Mouse (Mus musculus): ENCODE results near the gene Nkx2-3. TPM values are rescaled to one million over a fixed set of nuclear protein-coding genes. Genes with fewer than 3 reads are reported as not detected.
A peak's percentile ranks its signal among the peaks of the same experiment; 100 is the strongest.

The Nkx2-3 gene
- polyA plus RNA-seq, 1 experiment from 2014 or later: 1.2 TPM

GRCm38 (mm10) chr19:43615571-43616414 is 3.7 kb downstream of the Nkx2-3 start:
- H3K9ac ChIP-seq: no peak overlapping the region
- 3% methylated on average over 34 of the region's 34 CpGs for WGBS (ENCODE audit: insufficient replicate concordance)
- peak overlapping the region; percentile 57 for H3K4me2 ChIP-seq
- peak overlapping the region; percentile 41 for H3K4me3 ChIP-seq
- no peaks in the 10 kb centered on the region for H3K36me3 ChIP-seq
- no peak overlapping the region for H3K27ac ChIP-seq
- H3K4me1 ChIP-seq: peaks cover 37% of the 10 kb centered on the region
- peaks cover 100% of the 10 kb centered on the region for H3K27me3 ChIP-seq (replicated peaks)
- no peak for ATAC-seq
- no peaks in the 10 kb centered on the region for H3K9me3 ChIP-seq (replicated peaks)

DNA sequence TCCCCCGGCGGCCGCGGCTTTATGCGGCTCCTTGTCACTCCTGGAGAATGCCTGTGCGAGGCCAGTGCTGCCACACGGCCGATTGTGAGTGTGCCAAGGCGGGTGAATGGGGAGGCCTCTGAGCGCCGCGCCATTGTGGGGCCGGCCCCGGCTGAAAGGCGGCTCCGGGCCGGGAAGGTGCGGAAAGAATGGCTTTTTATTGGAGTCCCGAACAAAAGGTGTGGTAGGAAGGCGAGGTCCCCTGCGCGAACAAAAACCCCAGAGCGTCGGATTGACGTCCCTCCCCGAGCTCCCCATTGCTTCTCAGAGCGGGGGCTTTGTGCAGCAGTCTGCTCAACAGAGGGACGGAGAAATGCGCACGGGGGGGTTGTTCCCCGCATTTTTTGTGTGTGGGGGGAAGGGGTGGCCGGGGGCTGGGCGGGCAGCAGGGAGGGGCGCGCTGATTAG is 4.3 kb downstream of the Nkx2-3 start:
- H3K27me3 ChIP-seq (replicated peaks): peaks cover 100% of the 10 kb centered on the region
- peak overlapping the region; percentile 57 for H3K4me2 ChIP-seq
- H3K27ac ChIP-seq: no peak overlapping the region
- under 1% methylated on average over 35 of the region's 35 CpGs for whole genome bisulfite sequencing (ENCODE audit: insufficient replicate concordance)
- no peak for ATAC-seq
- no peaks in the 10 kb centered on the region for H3K36me3 ChIP-seq
- peak overlapping the region; percentile 41; the same call in 1 of the 2 replicates for H3K4me3 ChIP-seq
- H3K9ac ChIP-seq: no peak overlapping the region
- no peaks in the 10 kb centered on the region for H3K9me3 ChIP-seq (replicated peaks)
- H3K4me1 ChIP-seq: peaks cover 37% of the 10 kb centered on the region

DNA sequence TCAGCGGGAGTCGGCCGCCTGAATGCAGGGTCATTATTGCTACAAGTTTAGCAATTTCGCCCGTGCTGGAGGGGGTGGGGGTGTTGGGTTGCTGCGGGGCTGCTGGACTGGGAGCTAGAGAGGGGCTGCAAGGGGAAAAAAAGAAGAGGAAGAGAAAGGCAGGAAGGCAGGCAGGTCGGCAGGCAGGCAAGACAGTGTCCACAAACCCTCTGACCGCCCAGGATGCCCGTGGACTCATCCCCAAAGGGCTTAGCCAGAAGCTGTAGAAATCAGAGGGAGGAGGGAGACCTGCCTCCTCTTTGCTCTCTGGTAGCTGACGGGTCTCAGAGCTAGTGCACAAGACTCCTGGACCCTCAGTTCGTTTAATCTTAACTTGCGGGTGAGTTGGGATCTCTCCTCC is 4.8 kb downstream of the Nkx2-3 start:
- H3K9me3 ChIP-seq (replicated peaks): no peaks in the 10 kb centered on the region
- peak overlapping the region; percentile 57 for H3K4me2 ChIP-seq
- 6% methylated on average over 12 of the region's 12 CpGs for WGBS (ENCODE audit: insufficient replicate concordance)
- H3K4me1 ChIP-seq: peaks cover 34% of the 10 kb centered on the region
- H3K27ac ChIP-seq: no peak overlapping the region
- ATAC-seq: no peak
- H3K27me3 ChIP-seq (replicated peaks): peaks cover 100% of the 10 kb centered on the region
- H3K36me3 ChIP-seq: no peaks in the 10 kb centered on the region
- no peak overlapping the region for H3K9ac ChIP-seq
- no peak overlapping the region for H3K4me3 ChIP-seq

DNA sequence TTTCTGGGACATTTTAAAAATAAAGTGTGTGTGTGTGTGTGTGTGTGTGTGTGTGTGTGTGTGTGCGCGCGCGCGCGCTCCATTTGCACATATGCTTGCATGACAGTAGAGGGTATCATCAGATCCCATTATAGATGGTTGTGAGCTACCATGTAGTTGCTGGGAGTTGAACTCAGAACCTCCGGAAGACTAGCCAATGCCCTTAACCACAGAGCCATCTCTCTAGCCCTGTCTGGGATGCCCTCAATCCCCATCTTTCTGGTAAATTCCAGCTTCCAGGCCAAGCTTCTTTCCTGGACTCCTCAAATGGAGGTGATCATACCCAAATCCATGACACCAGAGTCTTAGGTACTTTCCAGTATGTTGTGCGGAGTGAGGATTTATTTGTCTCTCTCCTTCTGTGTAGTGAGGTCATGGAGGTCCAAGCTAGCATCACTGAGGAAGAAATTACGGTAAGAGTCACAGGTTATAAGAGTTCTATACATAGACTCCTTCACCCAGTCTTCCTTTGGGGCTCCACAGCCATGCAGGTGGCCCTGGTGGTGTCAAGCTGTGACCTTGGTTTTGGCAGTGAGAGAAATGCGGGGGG is 5.7 kb downstream of the Nkx2-3 start:
- peaks cover 24% of the 10 kb centered on the region for H3K4me1 ChIP-seq
- H3K27me3 ChIP-seq (replicated peaks): peaks cover 100% of the 10 kb centered on the region
- no peak for ATAC-seq
- no peaks in the 10 kb centered on the region for H3K36me3 ChIP-seq
- H3K4me3 ChIP-seq: no peak overlapping the region
- no peak overlapping the region for H3K27ac ChIP-seq
- no peak overlapping the region for H3K4me2 ChIP-seq
- WGBS (ENCODE audit: insufficient replicate concordance): 51% methylated on average over 10 of the region's 10 CpGs
- H3K9me3 ChIP-seq (replicated peaks): no peaks in the 10 kb centered on the region
- H3K9ac ChIP-seq: no peak overlapping the region

- Histone ChIP-seq H3K4me2 (no peak overlapping the region), H3K9ac (no peak overlapping the region), H3K36me3 (no peaks in the 10 kb centered on the region), H3K4me1 (peaks cover 24% of the 10 kb centered on the region), H3K9me3 (replicated peaks) (no peaks in the 10 kb centered on the region), H3K27me3 (replicated peaks) (peaks cover 100% of the 10 kb centered on the region), H3K27ac (no peak overlapping the region), H3K4me3 (no peak overlapping the region)
- WGBS (ENCODE audit: insufficient replicate concordance): 7% methylated on average over 5 of the region's 5 CpGs
- no peak for ATAC-seq
These were observed 6.4 kb downstream of the Nkx2-3 start for GRCm38 (mm10) chr19:43618505-43619030.

DNA sequence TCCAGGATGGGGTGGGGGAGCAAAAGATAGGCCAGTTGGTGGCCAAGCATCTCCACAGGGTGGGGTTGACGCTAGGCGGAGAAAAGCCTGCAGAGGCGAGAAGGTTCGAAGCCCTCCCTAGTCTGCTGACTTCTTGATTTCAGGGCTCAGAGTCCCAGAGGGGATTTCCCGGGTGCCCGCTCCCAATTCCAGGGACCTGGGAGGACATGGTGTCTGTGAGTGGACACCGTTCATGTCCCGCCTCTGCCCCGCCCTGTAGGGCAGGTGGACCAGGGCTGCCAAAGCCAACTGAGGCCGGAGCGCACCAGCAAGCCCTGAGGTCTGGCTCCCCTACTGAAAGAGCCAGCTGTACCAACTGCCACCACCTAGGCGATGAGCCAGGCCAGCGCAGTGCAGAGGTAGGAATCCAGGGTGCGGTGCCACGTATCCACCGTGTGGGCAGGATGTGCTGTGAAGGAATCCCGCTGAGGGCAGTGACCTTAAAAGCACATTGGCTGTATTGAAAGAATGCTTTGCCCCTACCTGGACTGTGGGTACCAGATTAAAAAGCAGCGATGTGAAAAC is 7.9 kb downstream of the Nkx2-3 start:
- H3K9me3 ChIP-seq (replicated peaks): no peaks in the 10 kb centered on the region
- WGBS (ENCODE audit: insufficient replicate concordance): 11% methylated on average over 18 of the region's 18 CpGs
- no peak overlapping the region for H3K27ac ChIP-seq
- no peak for ATAC-seq
- no peak overlapping the region for H3K4me3 ChIP-seq
- H3K36me3 ChIP-seq: no peaks in the 10 kb centered on the region
- peaks cover 13% of the 10 kb centered on the region for H3K4me1 ChIP-seq
- peaks cover 99% of the 10 kb centered on the region for H3K27me3 ChIP-seq (replicated peaks)
- H3K9ac ChIP-seq: no peak overlapping the region
- no peak overlapping the region for H3K4me2 ChIP-seq

DNA sequence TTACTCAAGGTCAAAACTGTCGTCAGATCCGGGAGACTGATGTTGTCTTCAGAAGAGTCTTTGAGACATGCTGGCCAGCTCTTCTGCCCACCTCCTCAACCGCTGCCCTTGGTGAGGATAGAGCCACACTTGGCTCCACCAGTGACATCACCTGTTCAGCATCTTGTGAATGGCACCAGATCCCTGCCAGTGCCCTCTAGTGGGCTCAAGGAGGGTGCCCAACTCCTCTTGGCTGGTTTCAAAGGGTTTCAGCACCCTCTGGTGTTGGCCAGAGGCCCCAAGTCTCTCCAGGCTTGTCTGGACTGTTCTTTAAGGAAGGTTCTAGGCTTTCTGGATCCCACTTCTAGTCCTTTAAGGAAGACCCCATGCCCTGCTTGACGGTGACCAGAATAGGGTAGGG is 11.8 kb downstream of the Nkx2-3 start:
- Histone ChIP-seq H3K9me3 (replicated peaks) (no peaks in the 10 kb centered on the region), H3K4me2 (no peak overlapping the region), H3K27ac (no peak overlapping the region), H3K4me3 (no peak overlapping the region), H3K27me3 (replicated peaks) (peaks cover 78% of the 10 kb centered on the region), H3K4me1 (no peaks in the 10 kb centered on the region), H3K36me3 (no peaks in the 10 kb centered on the region), H3K9ac (no peak overlapping the region)
- no peak for ATAC-seq
- WGBS (ENCODE audit: insufficient replicate concordance): 35% methylated on average over 4 of the region's 4 CpGs

- H3K9ac ChIP-seq: no peak overlapping the region
- no peaks in the 10 kb centered on the region for H3K9me3 ChIP-seq (replicated peaks)
- H3K4me3 ChIP-seq: no peak overlapping the region
- H3K4me1 ChIP-seq: 0 out of 2 replicates have a peak, but pooled peaks cover 7% of the 10 kb centered on the region
- H3K27ac ChIP-seq: no peak overlapping the region
- no peak overlapping the region for H3K4me2 ChIP-seq
- peaks cover 60% of the 10 kb centered on the region for H3K27me3 ChIP-seq (replicated peaks)
- WGBS (ENCODE audit: insufficient replicate concordance): 48% methylated on average over 3 of the region's 3 CpGs
- H3K36me3 ChIP-seq: no peaks in the 10 kb centered on the region
- no peak for ATAC-seq
These were observed 14.0 kb downstream of the Nkx2-3 start for GRCm38 (mm10) chr19:43626160-43626559.

- H3K27ac ChIP-seq: no peak overlapping the region
- H3K9ac ChIP-seq: no peak overlapping the region
- no peaks in the 10 kb centered on the region for H3K9me3 ChIP-seq (replicated peaks)
- H3K4me1 ChIP-seq: 0 out of 2 replicates have a peak, but pooled peaks cover 9% of the 10 kb centered on the region
- ATAC-seq: no peak
- H3K27me3 ChIP-seq (replicated peaks): peaks cover 48% of the 10 kb centered on the region
- no peak overlapping the region for H3K4me2 ChIP-seq
- no peak overlapping the region for H3K4me3 ChIP-seq
- no peaks in the 10 kb centered on the region for H3K36me3 ChIP-seq
- WGBS (ENCODE audit: insufficient replicate concordance): 74% methylated on average over 3 of the region's 3 CpGs
These were observed 15.2 kb downstream of the Nkx2-3 start for GRCm38 (mm10) chr19:43627345-43627744.

GRCm38 (mm10) chr19:43629088-43629487 is 17.0 kb downstream of the Nkx2-3 start:
- no peak overlapping the region for H3K9ac ChIP-seq
- H3K4me1 ChIP-seq: 0 out of 2 replicates have a peak, but pooled peaks cover 9% of the 10 kb centered on the region
- no peaks in the 10 kb centered on the region for H3K36me3 ChIP-seq
- no peak overlapping the region for H3K4me2 ChIP-seq
- no peak for ATAC-seq
- WGBS (ENCODE audit: insufficient replicate concordance): 39% methylated on average over 4 of the region's 4 CpGs
- H3K4me3 ChIP-seq: no peak overlapping the region
- peaks cover 30% of the 10 kb centered on the region for H3K27me3 ChIP-seq (replicated peaks)
- H3K9me3 ChIP-seq (replicated peaks): no peaks in the 10 kb centered on the region
- H3K27ac ChIP-seq: no peak overlapping the region

DNA sequence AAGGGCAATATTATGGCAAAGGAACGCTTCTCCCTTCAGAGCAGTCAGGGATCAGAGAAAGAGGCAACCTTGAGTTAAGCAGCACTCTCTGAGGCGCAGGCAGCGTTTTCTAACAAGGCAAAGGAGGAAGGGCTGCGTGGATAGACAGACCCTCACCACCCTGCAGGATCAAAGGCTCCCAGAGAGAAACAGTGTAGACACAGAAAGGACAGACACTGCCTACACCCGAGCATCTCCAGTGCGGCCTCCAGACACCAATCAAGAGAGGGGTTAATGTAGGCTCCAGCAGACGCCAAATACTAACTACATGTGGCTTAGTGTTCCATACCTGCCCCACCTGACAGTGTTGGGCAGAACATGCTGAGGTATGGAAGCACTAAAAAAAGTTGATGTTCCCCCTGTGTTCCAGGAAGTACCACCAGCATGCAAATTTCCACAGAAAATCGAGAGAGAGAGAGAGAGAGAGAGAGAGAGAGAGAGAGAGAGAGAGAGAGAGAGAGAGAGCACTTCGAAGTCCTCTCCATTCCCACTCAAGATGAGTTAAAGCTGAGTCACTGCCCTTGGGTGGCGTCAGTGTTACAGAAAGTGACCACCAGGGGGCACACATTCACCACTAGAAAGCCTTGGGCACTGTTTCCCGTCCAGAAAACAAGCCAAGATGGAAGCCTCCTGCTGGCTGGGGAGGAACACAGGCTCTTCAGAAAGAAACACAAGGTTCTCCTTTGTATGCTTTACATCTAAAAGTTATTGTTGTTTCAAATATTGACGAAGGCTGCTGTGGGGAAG is 18.5 kb downstream of the Nkx2-3 start:
- no peak overlapping the region for H3K4me3 ChIP-seq
- peak; percentile 61; the same call in 1 of the 2 replicates for ATAC-seq
- H3K27ac ChIP-seq: no peak overlapping the region
- 25% methylated on average over 12 of the region's 12 CpGs for WGBS (ENCODE audit: insufficient replicate concordance)
- H3K4me2 ChIP-seq: no peak overlapping the region
- H3K9ac ChIP-seq: no peak overlapping the region
- 0 out of 2 replicates have a peak, but pooled peaks cover 9% of the 10 kb centered on the region for H3K4me1 ChIP-seq
- no peaks in the 10 kb centered on the region for H3K36me3 ChIP-seq
- peaks cover 22% of the 10 kb centered on the region for H3K27me3 ChIP-seq (replicated peaks)
- H3K9me3 ChIP-seq (replicated peaks): no peaks in the 10 kb centered on the region
